Mouse (Mus musculus): ENCODE data around the gene Dnajb12.

DNA sequence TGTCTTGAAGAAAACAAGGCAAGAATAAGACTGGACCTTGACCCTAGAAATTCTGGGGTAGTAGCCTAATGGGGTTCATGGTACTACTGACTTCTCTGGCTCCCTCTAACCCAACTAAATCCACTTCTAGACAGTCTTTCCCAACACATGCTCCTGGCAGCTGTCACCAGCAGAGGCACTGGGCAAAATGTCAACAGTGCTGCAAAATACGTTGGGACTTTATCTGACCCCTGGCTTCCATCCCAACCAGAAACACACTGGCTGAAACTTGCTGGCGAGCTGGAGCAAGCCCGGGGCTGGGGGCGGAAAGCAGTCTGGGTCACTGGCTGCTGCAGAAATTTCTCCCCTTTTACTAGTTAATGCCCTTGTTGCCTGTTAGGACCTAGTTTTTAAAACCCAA, 36.8 kb downstream of the Dnajb12 start:
- TF ChIP-seq CTCF (IDR thresholded peaks at IDR 0.05; ENCODE audit: low read depth, low read length) (no peak), POLR2A (IDR thresholded peaks at IDR 0.05; ENCODE audit: borderline replicate concordance, low read depth, low read length) (no peak)
